Mouse (Mus musculus) limb, embryonic 12.5 days (tissue): ENCODE measurements around the gene Slamf9. TPM values are rescaled to one million over a fixed set of nuclear protein-coding genes. Genes with fewer than 3 reads are reported as not detected.
A peak's percentile ranks its signal among the peaks of the same experiment; 100 is the strongest.

Experiments used
- ATAC-seq: fragments of 200-750 bp; cut with Nextera tagmentation; 2 replicates; pipeline ENCODE4 v1.8.0; 2017; ENCODE audit warnings: low read depth, moderate TSS enrichment; ENCODE audit not compliant: insufficient number of reproducible peaks, insufficient read depth, low FRiP score, low TSS enrichment
- H3K27ac ChIP-seq: fragments of 300-500 bp; sonication (generic); 2 replicates; pipeline ENCODE4 v1.5.1; 2016; ENCODE audit warnings: mild to moderate bottlenecking, moderate library complexity
- H3K27me3 ChIP-seq: fragments of 300-500 bp; sonication (generic); 2 replicates; pipeline ENCODE4 v1.6.1; 2016; ENCODE audit warnings: mild to moderate bottlenecking, moderate library complexity
- H3K36me3 ChIP-seq: fragments of 300-500 bp; sonication (generic); 2 replicates; pipeline ENCODE4 v1.6.1; 2016; ENCODE audit warnings: mild to moderate bottlenecking, moderate library complexity
- H3K4me1 ChIP-seq: fragments of 300-500 bp; sonication (generic); replicated peaks from 2 replicates; pipeline ENCODE4 v1.6.1; 2016
- H3K4me2 ChIP-seq: fragments of 300-500 bp; sonication (generic); 2 replicates; pipeline ENCODE4 v1.6.1; 2016; ENCODE audit warnings: mild to moderate bottlenecking, moderate library complexity
- H3K4me3 ChIP-seq: fragments of 300-500 bp; sonication (generic); replicated peaks from 2 replicates; pipeline ENCODE4 v1.5.1; 2016; ENCODE audit warnings: mild to moderate bottlenecking
- H3K9ac ChIP-seq: fragments of 300-500 bp; sonication (generic); replicated peaks from 2 replicates; pipeline ENCODE4 v1.6.1; 2016; ENCODE audit warnings: mild to moderate bottlenecking, moderate library complexity
- H3K9me3 ChIP-seq: fragments of 300-500 bp; sonication (generic); 2 replicates; pipeline ENCODE4 v1.6.1; 2016; ENCODE audit warnings: mild to moderate bottlenecking, moderate library complexity
- WGBS: fragments of 180-500 bp; shearing (Covaris S2); methylation state at CpG from one replicate; pipeline ENCODE4 v1.1.7; 2016; 5-methylcytosine and 5-hydroxymethylcytosine counted together
- polyA plus RNA-seq: library from polyadenylated mRNA; unstranded; fragments of >200 nt; fragmentation: Nextera tagmentation; extraction: Ambion mirVana; gene quantifications from 2 replicates; pipeline ENCODE4 v1.2.1, GENCODE M21; 2016

Gene Slamf9
- polyA plus RNA-seq, 1 experiment from 2014 or later = 0.21 TPM

GRCm38 (mm10) chr1:172462534-172462933 lies 12.6 kb upstream of the Slamf9 start:
- 84% methylated on average over 3 of the region's 3 CpGs for WGBS
- H3K27ac ChIP-seq = no peak overlapping the region

GRCm38 (mm10) chr1:172463387-172464333 lies 11.5 kb upstream of the Slamf9 start:
- no peak overlapping the region for H3K4me3 ChIP-seq
- H3K4me1 ChIP-seq = no peaks in the 10 kb centered on the region; the same call in 1 of the 2 replicates
- ATAC-seq = no peak
- no peaks in the 10 kb centered on the region for H3K9me3 ChIP-seq
- H3K36me3 ChIP-seq = no peaks in the 10 kb centered on the region
- no peak overlapping the region for H3K27ac ChIP-seq
- no peak overlapping the region for H3K9ac ChIP-seq
- WGBS = 84% methylated on average over 16 of the region's 16 CpGs
- no peaks in the 10 kb centered on the region for H3K27me3 ChIP-seq
- H3K4me2 ChIP-seq = no peak overlapping the region

More at GRCm38 (mm10) chr1:172462534-172462933, 12.6 kb upstream of the Slamf9 start:
- no peaks in the 10 kb centered on the region for H3K27me3 ChIP-seq
- no peaks in the 10 kb centered on the region for H3K9me3 ChIP-seq
- no peak for ATAC-seq
- no peaks in the 10 kb centered on the region for H3K4me1 ChIP-seq
- H3K4me2 ChIP-seq = no peak overlapping the region
- no peak overlapping the region for H3K4me3 ChIP-seq
- no peaks in the 10 kb centered on the region for H3K36me3 ChIP-seq
- H3K9ac ChIP-seq = no peak overlapping the region

DNA sequence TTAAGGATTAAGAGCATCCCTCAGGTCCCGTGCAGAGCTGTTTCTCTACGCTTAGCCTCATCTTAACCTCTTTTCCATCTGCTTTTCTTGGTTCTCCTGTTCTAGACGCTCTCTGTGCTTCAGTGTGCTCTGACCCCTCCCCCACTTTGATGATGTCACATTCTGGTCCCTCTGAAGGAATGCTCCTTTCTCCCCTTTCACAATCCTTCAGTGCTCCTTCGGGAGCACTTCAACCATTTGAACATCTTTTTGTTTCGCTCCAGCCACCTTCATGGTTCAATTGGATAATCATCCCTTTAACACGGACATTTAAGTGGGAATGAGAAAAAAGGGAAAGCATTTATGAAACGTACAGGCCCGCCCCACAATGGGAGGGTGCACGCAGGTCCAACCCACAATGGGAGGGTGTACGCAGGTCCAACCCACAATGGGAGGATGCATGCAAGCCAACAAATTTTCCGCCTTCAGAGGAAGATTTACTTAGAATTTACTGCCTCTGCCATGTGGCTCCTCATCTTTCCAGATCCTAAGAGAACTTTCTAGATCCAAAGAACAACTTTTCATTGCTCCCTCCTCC lies 6.8 kb upstream of the Slamf9 start:
- H3K9ac ChIP-seq = no peak overlapping the region
- H3K36me3 ChIP-seq = no peaks in the 10 kb centered on the region
- H3K27ac ChIP-seq = no peak overlapping the region
- H3K9me3 ChIP-seq = no peaks in the 10 kb centered on the region
- H3K4me2 ChIP-seq = no peak overlapping the region
- no peaks in the 10 kb centered on the region; the same call in 1 of the 2 replicates for H3K4me1 ChIP-seq
- H3K27me3 ChIP-seq = no peaks in the 10 kb centered on the region
- WGBS = 81% methylated on average over 11 of the region's 11 CpGs
- no peak for ATAC-seq
- no peak overlapping the region for H3K4me3 ChIP-seq

GRCm38 (mm10) chr1:172469373-172469772 lies 5.8 kb upstream of the Slamf9 start:
- Histone ChIP-seq H3K27me3 (no peaks in the 10 kb centered on the region), H3K27ac (no peak overlapping the region), H3K9me3 (no peaks in the 10 kb centered on the region), H3K9ac (no peak overlapping the region), H3K36me3 (no peaks in the 10 kb centered on the region), H3K4me3 (no peak overlapping the region), H3K4me2 (no peak overlapping the region), H3K4me1 (no peaks in the 10 kb centered on the region; the same call in 1 of the 2 replicates)
- 82% methylated on average over 5 of the region's 5 CpGs for WGBS
- ATAC-seq = no peak

- Histone ChIP-seq H3K9me3 (no peaks in the 10 kb centered on the region), H3K4me2 (no peak overlapping the region), H3K4me3 (no peak overlapping the region), H3K4me1 (no peaks in the 10 kb centered on the region; the same call in 1 of the 2 replicates), H3K27ac (no peak overlapping the region), H3K36me3 (no peaks in the 10 kb centered on the region), H3K27me3 (no peaks in the 10 kb centered on the region), H3K9ac (no peak overlapping the region)
- ATAC-seq = no peak
- 73% methylated on average over 8 of the region's 8 CpGs for WGBS
These were observed 5.2 kb upstream of the Slamf9 start for GRCm38 (mm10) chr1:172469810-172470448.

- no peak overlapping the region for H3K4me3 ChIP-seq
- no peaks in the 10 kb centered on the region for H3K27me3 ChIP-seq
- H3K9me3 ChIP-seq = no peaks in the 10 kb centered on the region
- H3K4me2 ChIP-seq = no peak overlapping the region
- no peak for ATAC-seq
- no peak overlapping the region for H3K9ac ChIP-seq
- no peak overlapping the region for H3K27ac ChIP-seq
- H3K36me3 ChIP-seq = no peaks in the 10 kb centered on the region
- H3K4me1 ChIP-seq = no peaks in the 10 kb centered on the region; the same call in 1 of the 2 replicates
These were observed 2.2 kb upstream of the Slamf9 start for GRCm38 (mm10) chr1:172472909-172473308.

- Histone ChIP-seq H3K4me2 (no peak overlapping the region), H3K9ac (no peak overlapping the region), H3K36me3 (no peaks in the 10 kb centered on the region), H3K9me3 (no peaks in the 10 kb centered on the region), H3K27me3 (no peaks in the 10 kb centered on the region), H3K4me3 (no peak overlapping the region), H3K27ac (no peak overlapping the region), H3K4me1 (no peaks in the 10 kb centered on the region)
- WGBS = 74% methylated on average over 3 of the region's 3 CpGs
- no peak for ATAC-seq
These were observed 962 bp upstream of the Slamf9 start for GRCm38 (mm10) chr1:172474196-172474595.

- WGBS = 74% methylated on average over 5 of the region's 5 CpGs
- Histone ChIP-seq H3K9me3 (no peaks in the 10 kb centered on the region), H3K36me3 (no peaks in the 10 kb centered on the region)
These were observed 2.9 kb downstream of the Slamf9 start for GRCm38 (mm10) chr1:172478020-172478419.

DNA sequence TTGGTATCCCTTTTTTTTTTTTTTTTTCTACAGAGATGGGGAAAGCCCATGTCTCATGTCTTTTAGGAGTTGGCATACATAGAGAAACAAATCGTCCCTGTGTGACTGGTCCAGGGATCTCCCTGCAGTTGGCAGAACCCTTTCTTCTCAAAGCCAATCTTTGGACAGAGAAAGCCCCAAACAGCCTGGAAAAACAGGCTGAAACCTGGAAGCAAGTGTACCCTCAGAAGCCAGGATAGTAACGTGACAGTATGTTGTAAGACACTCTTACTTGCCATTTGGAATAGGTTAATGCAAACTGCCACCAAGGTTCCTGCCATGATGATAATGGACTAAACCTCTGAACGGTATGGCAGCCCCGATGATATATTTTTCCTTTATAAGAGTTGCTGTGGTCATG lies 5.2 kb downstream of the Slamf9 start:
- peaks cover 12% of the 10 kb centered on the region; the same call in 1 of the 2 replicates for H3K36me3 ChIP-seq
- H3K4me1 ChIP-seq = peaks cover 27% of the 10 kb centered on the region
- no peaks in the 10 kb centered on the region for H3K27me3 ChIP-seq
- no peak overlapping the region for H3K27ac ChIP-seq
- ATAC-seq = no peak
- no peak overlapping the region for H3K9ac ChIP-seq
- 88% methylated on average over 4 of the region's 4 CpGs for WGBS
- H3K9me3 ChIP-seq = no peaks in the 10 kb centered on the region
- no peak overlapping the region for H3K4me2 ChIP-seq
- H3K4me3 ChIP-seq = no peak overlapping the region

More at GRCm38 (mm10) chr1:172478020-172478419, 2.9 kb downstream of the Slamf9 start:
- Histone ChIP-seq H3K4me2 (no peak overlapping the region), H3K9ac (no peak overlapping the region), H3K27me3 (no peaks in the 10 kb centered on the region), H3K4me1 (peaks cover 4% of the 10 kb centered on the region), H3K27ac (no peak overlapping the region), H3K4me3 (no peak overlapping the region)
- no peak for ATAC-seq

DNA sequence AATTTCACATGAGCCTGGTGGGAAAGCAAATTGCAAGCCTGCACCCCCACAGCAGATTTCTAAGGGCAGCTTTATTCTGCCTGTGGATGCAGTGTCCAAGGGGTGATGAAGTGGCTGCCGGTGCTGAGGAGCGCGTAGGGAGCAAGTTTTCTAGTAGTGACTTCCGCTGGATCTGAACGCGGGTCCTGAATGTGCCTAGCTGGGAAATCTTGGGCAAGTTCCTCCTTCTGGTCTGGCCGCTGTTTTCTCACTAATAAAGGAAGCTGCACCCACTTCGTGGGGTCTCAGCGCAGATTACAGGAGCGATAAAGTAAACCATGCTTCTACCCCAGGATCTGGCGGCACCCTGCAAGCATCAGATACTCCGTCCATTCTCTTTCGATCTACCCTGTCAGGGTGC lies 6.0 kb downstream of the Slamf9 start:
- Histone ChIP-seq H3K9ac (peak overlapping the region; percentile 65), H3K4me2 (peak overlapping the region; percentile 79), H3K4me1 (peaks cover 35% of the 10 kb centered on the region), H3K27me3 (no peaks in the 10 kb centered on the region), H3K9me3 (no peaks in the 10 kb centered on the region), H3K4me3 (peak overlapping the region; percentile 66), H3K36me3 (peaks cover 13% of the 10 kb centered on the region; the same call in 1 of the 2 replicates), H3K27ac (peak overlapping the region; percentile 62; the same call in 1 of the 2 replicates)
- no peak for ATAC-seq
- WGBS = 16% methylated on average over 13 of the region's 13 CpGs
